Mouse (Mus musculus) embryonic facial prominence, embryonic 14.5 days (tissue): ENCODE data around the gene H2afb2. TPM values are rescaled to one million over a fixed set of nuclear protein-coding genes. Genes with fewer than 3 reads are reported as not detected.

Experiments
- ATAC-seq: fragments of 200-750 bp; cut with Nextera tagmentation; 2 replicates; pipeline ENCODE4 v1.8.0; 2017; ENCODE audit warnings: low read depth, moderate number of reproducible peaks, moderate TSS enrichment
- DNase-seq: peaks from one replicate; pipeline ENCODE4 v3.0.0-alpha.2; 2015; ENCODE audit warnings: low spot score
- H3K27ac ChIP-seq: fragments of 300-500 bp; sonication (generic); replicated peaks from 2 replicates; pipeline ENCODE4 v1.5.1; 2014; ENCODE audit warnings: low read depth, mild to moderate bottlenecking, low read length, moderate library complexity
- H3K27me3 ChIP-seq: fragments of 300-500 bp; sonication (generic); replicated peaks from 2 replicates; pipeline ENCODE4 v1.6.1; 2014; ENCODE audit warnings: low read length; ENCODE audit not compliant: control insufficient read depth, insufficient read depth
- H3K36me3 ChIP-seq: fragments of 300-500 bp; sonication (generic); 2 replicates; pipeline ENCODE4 v1.6.1; 2014; ENCODE audit warnings: low read length, mixed read lengths; ENCODE audit not compliant: control insufficient read depth, insufficient read depth
- H3K4me1 ChIP-seq: fragments of 300-500 bp; sonication (generic); 2 replicates; pipeline ENCODE4 v1.6.1; 2014; ENCODE audit warnings: antibody characterized with exemption, low read length; ENCODE audit not compliant: control insufficient read depth, insufficient read depth
- H3K4me2 ChIP-seq: fragments of 300-500 bp; sonication (generic); 2 replicates; pipeline ENCODE4 v1.6.1; 2014; ENCODE audit warnings: low read depth, mild to moderate bottlenecking, low read length, moderate library complexity, mixed read lengths
- H3K4me3 ChIP-seq: fragments of 300-500 bp; sonication (generic); 2 replicates; pipeline ENCODE4 v1.5.1; 2014; ENCODE audit warnings: low read depth, mild to moderate bottlenecking, low read length
- H3K9ac ChIP-seq: fragments of 300-500 bp; sonication (generic); 2 replicates; pipeline ENCODE4 v1.6.1; 2014; ENCODE audit warnings: low read depth, mild to moderate bottlenecking, low read length, moderate library complexity, mixed read lengths
- H3K9me3 ChIP-seq: fragments of 300-500 bp; sonication (generic); 2 replicates; pipeline ENCODE4 v1.6.1; 2016; ENCODE audit warnings: low read length; ENCODE audit not compliant: control insufficient read depth
- WGBS: fragments of 180-500 bp; shearing (Covaris S2); extraction: QIAGEN DNeasy Blood & Tissue Kit; methylation state at CpG from one replicate; pipeline ENCODE4 v1.1.7; 2014; 5-methylcytosine and 5-hydroxymethylcytosine counted together
- polyA plus RNA-seq: library from polyadenylated mRNA; unstranded; fragments of >200 nt; fragmentation: Nextera tagmentation; extraction: Ambion mirVana; gene quantifications from 2 replicates; pipeline ENCODE4 v1.2.1, GENCODE M21; 2014

The H2afb2 gene
- polyA plus RNA-seq: not detected in 2 replicates

- DNase-seq (no peak), ATAC-seq (no peak)
- Histone ChIP-seq H3K4me2 (no peak within 1 kb of the TSS), H3K4me1 (no peaks in the 10 kb centered on the region), H3K9ac (no peak within 1 kb of the TSS), H3K27me3 (no peaks in the 10 kb centered on the region), H3K36me3 (no peaks in the 10 kb centered on the region), H3K27ac (no peak within 1 kb of the TSS), H3K4me3 (no peak within 1 kb of the TSS), H3K9me3 (no peaks in the 10 kb centered on the region)
- WGBS: 91% methylated on average over 6 of the region's 6 CpGs
Measured at GRCm38 (mm10) chrX:116680878-116681277, at the start of gene H2afb2. H2afb2 (plus strand) TSS chrX:116681178.

Other genes with a start within 250 kb of the H2afb2 start
- gene Cpxcr1, start 232.2 kb upstream of the H2afb2 start, polyA plus RNA-seq: not detected in 2 replicates